Mouse (Mus musculus): ENCODE measurements at regions not wholly inside any gene's neighbourhood (a gene's known extent, or its start where the extent isn't known, plus 50 kb on each side); places are given as distances from the start of the nearest gene placed in this dataset.

DNA sequence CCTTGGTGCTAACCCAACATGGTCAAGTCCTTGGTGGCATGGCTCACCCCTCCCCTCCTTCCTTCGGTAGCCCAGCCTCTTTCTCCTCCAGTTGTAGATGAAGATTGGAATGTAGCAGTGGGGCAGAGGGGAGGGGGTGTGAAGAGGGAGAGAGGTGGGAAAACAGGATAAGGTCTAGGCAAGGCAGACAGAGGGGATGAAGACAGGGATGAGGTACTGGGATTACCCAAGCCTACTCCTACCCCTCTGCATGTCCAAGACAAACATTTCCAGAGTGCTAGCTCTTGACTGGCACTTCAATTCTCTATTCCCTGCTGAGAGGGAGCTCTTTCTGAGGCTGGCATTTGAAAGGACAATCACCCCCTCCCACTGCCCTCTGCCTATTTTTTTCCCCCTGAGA is 81.5 kb upstream of the Olfm4 start:
- Histone ChIP-seq H3K79me2 (ENCODE audit: control insufficient read depth, insufficient read depth, low read length, poor library complexity) (no peaks in the 10 kb centered on the region), H3K27me3 (ENCODE audit: control insufficient read depth in 1 of 2, insufficient read depth in 2 of 2, low read length in 2 of 2) (no peaks in the 10 kb centered on the region), H3K36me3 (ENCODE audit: control insufficient read depth in 1 of 2, insufficient read depth in 2 of 2, low read length in 2 of 2) (no peaks in the 10 kb centered on the region), H3K4me3 (ENCODE audit: control insufficient read depth in 1 of 2, insufficient read depth in 1 of 2, low read depth in 2 of 2, low read length in 2 of 2) (no peak overlapping the region), H3K4me1 (ENCODE audit: control insufficient read depth in 1 of 2, insufficient read depth in 2 of 2, low read length in 2 of 2) (no peaks in the 10 kb centered on the region), H3K9ac (ENCODE audit: control insufficient read depth, low read depth, low read length, poor library complexity, severe bottlenecking) (no peak overlapping the region), H3K9me3 (replicated peaks; ENCODE audit: insufficient read depth, low read length) (no peaks in the 10 kb centered on the region), H3K27ac (ENCODE audit: control insufficient read depth, low read depth, low read length) (no peak overlapping the region)
- TF ChIP-seq ZMIZ1 (IDR thresholded peaks at IDR 0.05; ENCODE audit: low read depth, low read length), result no peak
- no peak for TF ChIP-seq CHD1 (IDR thresholded peaks at IDR 0.05; ENCODE audit: low read depth, low read length)
- no peak for TF ChIP-seq MXI1 (IDR thresholded peaks at IDR 0.05; ENCODE audit: low read depth, low read length)
- TF ChIP-seq POLR2A (IDR thresholded peaks at IDR 0.05; ENCODE audit: control insufficient read depth in 1 of 2, insufficient read depth in 1 of 2, low read depth in 1 of 2, low read length in 2 of 2, poor library complexity in 1 of 2), result no peak
- TF ChIP-seq SMC3 (IDR thresholded peaks at IDR 0.05; ENCODE audit: low read depth, low read length), result no peak
- no peak for DNase-seq (ENCODE audit: low read depth, low spot score)

DNA sequence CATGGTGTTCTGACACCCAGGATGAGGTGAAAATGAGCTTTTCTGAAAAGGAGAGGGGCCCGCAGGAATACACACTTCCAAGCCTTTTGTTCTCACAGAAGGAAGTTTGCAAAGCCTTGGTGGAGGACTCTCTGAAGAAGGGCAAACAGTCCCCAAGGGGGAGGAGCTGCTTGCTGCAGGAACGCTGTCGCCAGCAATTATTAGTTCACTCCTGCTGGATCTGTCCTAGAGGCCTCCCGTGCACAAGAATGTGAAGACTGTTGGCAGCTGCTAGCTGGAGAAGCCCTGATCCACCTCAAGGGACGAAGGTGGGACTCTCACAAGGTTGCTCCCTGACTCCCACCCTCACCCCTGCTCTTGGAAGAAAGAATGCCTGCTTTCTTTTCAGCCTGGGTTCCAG is 85.6 kb upstream of the Olfm4 start:
- no peak overlapping the region for H3K4me3 ChIP-seq (ENCODE audit: control insufficient read depth in 1 of 2, insufficient read depth in 1 of 2, low read depth in 2 of 2, low read length in 2 of 2)
- no peaks in the 10 kb centered on the region for H3K79me2 ChIP-seq (ENCODE audit: control insufficient read depth, insufficient read depth, low read length, poor library complexity)
- no peak overlapping the region for H3K27ac ChIP-seq (ENCODE audit: control insufficient read depth, low read depth, low read length)
- no peak for DNase-seq (ENCODE audit: low read depth, low spot score)
- no peaks in the 10 kb centered on the region for H3K9me3 ChIP-seq (replicated peaks; ENCODE audit: insufficient read depth, low read length)
- H3K4me1 ChIP-seq (ENCODE audit: control insufficient read depth in 1 of 2, insufficient read depth in 2 of 2, low read length in 2 of 2), result no peaks in the 10 kb centered on the region
- no peaks in the 10 kb centered on the region for H3K36me3 ChIP-seq (ENCODE audit: control insufficient read depth in 1 of 2, insufficient read depth in 2 of 2, low read length in 2 of 2)
- H3K27me3 ChIP-seq (ENCODE audit: control insufficient read depth in 1 of 2, insufficient read depth in 2 of 2, low read length in 2 of 2), result no peaks in the 10 kb centered on the region
- no peak overlapping the region for H3K9ac ChIP-seq (ENCODE audit: control insufficient read depth, low read depth, low read length, poor library complexity, severe bottlenecking)
- TF ChIP-seq ZKSCAN1 (IDR thresholded peaks at IDR 0.05; ENCODE audit: low read depth, low read length), result no peak
- no peak for TF ChIP-seq CHD1 (IDR thresholded peaks at IDR 0.05; ENCODE audit: low read depth, low read length)
- no peak for TF ChIP-seq GATA1 (IDR thresholded peaks at IDR 0.05; ENCODE audit: low read depth, low read length)
- no peak for TF ChIP-seq JUND (IDR thresholded peaks at IDR 0.05; ENCODE audit: low read depth, low read length)
- TF ChIP-seq CHD2 (IDR thresholded peaks at IDR 0.05; ENCODE audit: low read length), result no peak
- no peak for TF ChIP-seq POLR2AphosphoS5 (IDR thresholded peaks at IDR 0.05; ENCODE audit: borderline replicate concordance, low read depth, low read length)
- no peak for TF ChIP-seq NRF1 (IDR thresholded peaks at IDR 0.05; ENCODE audit: insufficient read depth, low read depth, low read length, poor library complexity, severe bottlenecking)
- no peak for TF ChIP-seq POLR2AphosphoS2 (IDR thresholded peaks at IDR 0.05; ENCODE audit: low read length)
- no peak for TF ChIP-seq KAT2A (conservative IDR thresholded peaks at IDR 0.05; ENCODE audit: low read depth, low read length)
- TF ChIP-seq MAZ (IDR thresholded peaks at IDR 0.05; ENCODE audit: low read depth, low read length), result no peak

DNA sequence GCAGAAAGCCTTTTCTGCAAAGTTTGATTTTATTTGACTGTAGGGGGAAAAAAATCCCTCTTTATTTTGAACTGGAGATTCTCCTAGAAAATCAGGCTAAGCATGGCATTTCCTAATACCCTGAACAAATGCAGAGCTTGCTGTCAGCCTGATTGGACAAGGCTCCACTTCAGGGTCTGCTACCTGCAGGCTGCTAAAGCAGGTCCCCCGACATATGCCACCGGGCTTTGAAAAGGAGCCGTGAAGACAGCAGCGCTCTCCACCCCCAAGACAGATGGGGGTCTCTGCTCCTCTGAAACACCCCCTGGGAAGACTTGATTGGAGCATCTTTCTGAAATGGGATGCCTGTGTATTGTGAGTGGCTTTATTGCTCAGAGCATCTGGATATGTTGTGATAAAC is 90.6 kb upstream of the Olfm4 start:
- TF ChIP-seq MYB (IDR thresholded peaks at IDR 0.05; ENCODE audit: low read depth, low read length), result no peak
- H3K4me1 ChIP-seq (ENCODE audit: control insufficient read depth in 1 of 2, insufficient read depth in 2 of 2, low read length in 2 of 2), result no peaks in the 10 kb centered on the region
- H3K27me3 ChIP-seq (ENCODE audit: control insufficient read depth in 1 of 2, insufficient read depth in 2 of 2, low read length in 2 of 2), result no peaks in the 10 kb centered on the region; a peak in 1 of 4 replicates
- no peak overlapping the region for H3K27ac ChIP-seq (ENCODE audit: control insufficient read depth, low read depth, low read length)
- no peak overlapping the region for H3K4me3 ChIP-seq (ENCODE audit: control insufficient read depth in 1 of 2, insufficient read depth in 1 of 2, low read depth in 2 of 2, low read length in 2 of 2)
- H3K36me3 ChIP-seq (ENCODE audit: control insufficient read depth in 1 of 2, insufficient read depth in 2 of 2, low read length in 2 of 2), result no peaks in the 10 kb centered on the region
- H3K9ac ChIP-seq (ENCODE audit: control insufficient read depth, low read depth, low read length, poor library complexity, severe bottlenecking), result no peak overlapping the region
- no peaks in the 10 kb centered on the region for H3K79me2 ChIP-seq (ENCODE audit: control insufficient read depth, insufficient read depth, low read length, poor library complexity)
- H3K9me3 ChIP-seq (replicated peaks; ENCODE audit: insufficient read depth, low read length), result no peaks in the 10 kb centered on the region
- DNase-seq (ENCODE audit: low read depth, low spot score), result no peak
